Mouse (Mus musculus) heart, adult 2 months (tissue): ENCODE data around the gene Ebf1.

ENCODE experiments used
- CTCF ChIP-seq: fragments of 200-600 bp; IDR thresholded peaks from 2 replicates; pipeline ENCODE4 v1.8.1; 2022; ENCODE audit warnings: antibody characterized with exemption, mild to moderate bottlenecking, moderate library complexity
- EP300 ChIP-seq: fragments of 200-500 bp; IDR thresholded peaks from 2 replicates; pipeline ENCODE4 v1.6.1; 2011; ENCODE audit warnings: low read depth, low read length, control low read depth; ENCODE audit not compliant: insufficient read depth
- POLR2A ChIP-seq: fragments of 200-500 bp; IDR thresholded peaks from 2 replicates; pipeline ENCODE4 v1.6.1; 2011; ENCODE audit warnings: mild to moderate bottlenecking, low read depth, low read length, control low read depth; ENCODE audit not compliant: insufficient read depth

DNA sequence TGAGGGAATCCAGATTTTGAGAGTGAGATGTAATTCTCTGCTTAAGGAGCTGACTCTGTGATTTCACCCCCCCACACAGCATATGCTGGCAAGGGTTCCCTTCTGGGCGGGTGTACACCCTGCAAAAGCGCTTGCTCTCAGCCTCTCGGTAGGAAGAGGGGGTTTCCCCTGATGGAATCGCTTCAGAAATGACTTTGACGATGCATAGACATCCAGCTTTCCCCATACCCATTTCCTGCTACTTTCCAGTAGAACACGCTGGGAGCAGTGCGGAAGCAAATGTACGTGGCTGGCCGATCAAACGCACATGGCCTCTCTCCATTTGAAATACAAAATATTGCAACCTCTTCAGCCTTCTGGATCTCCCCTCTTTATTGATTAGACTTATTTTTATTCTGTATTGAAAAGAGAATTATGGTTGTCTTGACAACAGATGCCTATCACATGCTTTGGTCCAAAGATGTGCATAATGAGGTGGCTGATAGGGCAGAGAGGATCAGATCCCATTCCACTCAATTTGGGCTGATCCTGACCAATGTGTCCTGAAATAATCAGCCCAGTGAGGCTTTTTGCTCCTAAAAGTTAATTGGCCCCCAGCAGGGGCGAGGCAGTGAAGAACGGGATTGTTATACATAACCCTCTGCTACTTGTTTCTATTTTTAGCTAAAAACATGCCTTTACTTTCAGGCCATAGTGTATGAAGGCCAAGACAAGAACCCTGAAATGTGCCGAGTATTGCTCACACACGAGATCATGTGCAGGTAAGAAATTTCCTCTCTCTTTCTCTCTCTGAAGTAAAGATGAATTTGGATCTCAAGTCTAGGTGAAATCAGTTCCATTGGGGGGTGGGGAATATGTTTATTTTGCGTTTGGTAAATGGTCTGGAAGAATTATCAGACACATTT lies 15.2 kb downstream of the Ebf1 start:
- no peak for TF ChIP-seq POLR2A
- no peak for TF ChIP-seq CTCF
- TF ChIP-seq EP300, result no peak
